Mouse (Mus musculus) liver, embryonic 16.5 days (tissue): Measurements from ENCODE around the gene Tnks2. TPM values are rescaled to one million over a fixed set of nuclear protein-coding genes. Genes with fewer than 3 reads are reported as not detected.
A peak's percentile ranks its signal among the peaks of the same experiment; 100 is the strongest.
"Not testable (repeated sequence)": the region's sequence is repeated elsewhere in the genome, so short reads cannot be mapped to it uniquely, and the experiment has no call there.

Source experiments
- ATAC-seq: fragments of 200-750 bp; cut with Nextera tagmentation; 2 replicates; pipeline ENCODE4 v1.8.0; 2017; ENCODE audit warnings: low read depth, mild to moderate bottlenecking, moderate number of reproducible peaks, moderate library complexity
- H3K27ac ChIP-seq: fragments of 300-500 bp; sonication (generic); 2 replicates; pipeline ENCODE4 v1.5.1; 2014; ENCODE audit warnings: mild to moderate bottlenecking, low read length
- H3K27me3 ChIP-seq: fragments of 300-500 bp; sonication (generic); 2 replicates; pipeline ENCODE4 v1.6.1; 2014; ENCODE audit warnings: low read depth, low read length, mixed read lengths; ENCODE audit not compliant: control insufficient read depth, insufficient read depth
- H3K36me3 ChIP-seq: fragments of 300-500 bp; sonication (generic); 2 replicates; pipeline ENCODE4 v1.6.1; 2014; ENCODE audit warnings: mild to moderate bottlenecking; ENCODE audit not compliant: control insufficient read depth, insufficient read depth
- H3K4me1 ChIP-seq: fragments of 300-500 bp; sonication (generic); 2 replicates; pipeline ENCODE4 v1.6.1; 2014; ENCODE audit warnings: low read depth, low read length, mixed read lengths; ENCODE audit not compliant: control insufficient read depth
- H3K4me2 ChIP-seq: fragments of 300-500 bp; sonication (generic); 2 replicates; pipeline ENCODE4 v1.6.1; 2014; ENCODE audit warnings: low read depth, low read length, mixed read lengths
- H3K4me3 ChIP-seq: fragments of 300-500 bp; sonication (generic); 2 replicates; pipeline ENCODE4 v1.5.1; 2014; ENCODE audit warnings: low read depth, mild to moderate bottlenecking, low read length
- H3K9ac ChIP-seq: fragments of 300-500 bp; sonication (generic); 2 replicates; pipeline ENCODE4 v1.6.1; 2014; ENCODE audit warnings: low read depth, low read length
- H3K9me3 ChIP-seq: fragments of 300-500 bp; sonication (generic); replicated peaks from 2 replicates; pipeline ENCODE4 v1.6.1; 2016; ENCODE audit warnings: low read length; ENCODE audit not compliant: control insufficient read depth
- WGBS: fragments of 180-500 bp; shearing (Covaris S2); extraction: QIAGEN DNeasy Blood & Tissue Kit; methylation state at CpG from one replicate; pipeline ENCODE4 v1.1.7; 2014; ENCODE audit not compliant: insufficient replicate concordance; 5-methylcytosine and 5-hydroxymethylcytosine counted together
- polyA plus RNA-seq: library from polyadenylated mRNA; unstranded; fragments of >200 nt; fragmentation: Nextera tagmentation; extraction: Ambion mirVana; gene quantifications from 2 replicates; pipeline ENCODE4 v1.2.1, GENCODE M21; 2015

Tnks2 gene
- polyA plus RNA-seq, 1 experiment from 2014 or later = 7.3 TPM

- Histone ChIP-seq H3K9ac (no peak overlapping the region), H3K27ac (no peak overlapping the region), H3K27me3 (no peaks in the 10 kb centered on the region), H3K4me2 (no peak overlapping the region), H3K9me3 (no peaks in the 10 kb centered on the region), H3K4me1 (peaks cover 9% of the 10 kb centered on the region), H3K36me3 (no peaks in the 10 kb centered on the region), H3K4me3 (no peak overlapping the region)
- WGBS = 57% methylated on average over 6 of the region's 6 CpGs
- no peak for ATAC-seq
Observed at GRCm38 (mm10) chr19:36819199-36819598, 14.8 kb upstream of the Tnks2 start.

DNA sequence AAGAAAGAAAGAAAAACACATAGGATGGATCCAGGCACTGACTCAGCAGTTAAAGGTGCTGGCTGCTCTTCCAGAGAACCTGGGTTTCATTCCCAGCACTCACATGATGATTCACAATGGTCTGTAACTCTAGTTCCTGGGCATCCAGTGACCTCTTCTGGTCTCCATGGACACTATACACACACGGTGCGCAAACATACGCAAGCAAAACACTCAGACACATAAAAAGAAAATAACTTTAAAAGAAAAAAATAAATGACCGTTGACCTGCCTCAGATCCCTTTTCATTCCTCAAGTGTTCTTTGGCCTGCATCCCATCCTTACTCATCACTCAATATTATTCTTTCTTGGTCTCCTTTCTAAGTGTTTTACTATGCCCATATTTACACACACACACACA, 13.6 kb upstream of the Tnks2 start:
- Histone ChIP-seq H3K27me3 (no peaks in the 10 kb centered on the region), H3K4me3 (no peak overlapping the region), H3K9me3 (no peaks in the 10 kb centered on the region), H3K4me1 (peaks cover 6% of the 10 kb centered on the region), H3K4me2 (no peak overlapping the region), H3K27ac (no peak overlapping the region), H3K36me3 (no peaks in the 10 kb centered on the region), H3K9ac (no peak overlapping the region)
- no peak for ATAC-seq
- 74% methylated on average over 4 of the region's 4 CpGs for WGBS

DNA sequence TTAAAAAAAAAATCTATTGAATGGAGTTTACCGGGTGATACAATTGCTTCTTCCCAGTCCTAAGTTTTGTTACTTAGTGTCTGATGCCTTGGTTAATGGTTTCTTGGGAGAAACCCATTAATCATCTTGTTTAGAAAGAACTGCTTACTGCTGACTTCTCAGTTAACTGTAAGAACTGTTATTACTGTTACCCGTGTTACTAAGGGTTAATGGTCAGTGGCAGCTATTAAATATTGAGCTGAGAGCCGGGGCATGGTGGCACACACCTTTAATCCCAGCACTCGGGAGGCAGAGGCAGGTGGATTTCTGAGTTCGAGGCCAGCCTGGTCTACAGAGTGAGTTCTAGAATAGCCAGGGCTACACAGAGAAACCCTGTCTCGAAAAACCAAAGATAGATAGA, 12.7 kb upstream of the Tnks2 start:
- not testable (repeated sequence) for ATAC-seq, H3K9me3 ChIP-seq, H3K9ac ChIP-seq, H3K27ac ChIP-seq, H3K4me2 ChIP-seq, H3K27me3 ChIP-seq, H3K4me3 ChIP-seq, H3K36me3 ChIP-seq, H3K4me1 ChIP-seq
- WGBS = 60% methylated on average over 6 of the region's 6 CpGs

- H3K27ac ChIP-seq = no peak overlapping the region
- no peaks in the 10 kb centered on the region for H3K27me3 ChIP-seq
- H3K9me3 ChIP-seq = no peaks in the 10 kb centered on the region
- H3K9ac ChIP-seq = no peak overlapping the region
- ATAC-seq = no peak
- H3K4me3 ChIP-seq = no peak overlapping the region
- peaks cover 4% of the 10 kb centered on the region for H3K4me1 ChIP-seq
- WGBS = 75% methylated on average over 4 of the region's 4 CpGs
- H3K4me2 ChIP-seq = no peak overlapping the region
- H3K36me3 ChIP-seq = no peaks in the 10 kb centered on the region
Observed at GRCm38 (mm10) chr19:36822701-36823100, 11.3 kb upstream of the Tnks2 start.

DNA sequence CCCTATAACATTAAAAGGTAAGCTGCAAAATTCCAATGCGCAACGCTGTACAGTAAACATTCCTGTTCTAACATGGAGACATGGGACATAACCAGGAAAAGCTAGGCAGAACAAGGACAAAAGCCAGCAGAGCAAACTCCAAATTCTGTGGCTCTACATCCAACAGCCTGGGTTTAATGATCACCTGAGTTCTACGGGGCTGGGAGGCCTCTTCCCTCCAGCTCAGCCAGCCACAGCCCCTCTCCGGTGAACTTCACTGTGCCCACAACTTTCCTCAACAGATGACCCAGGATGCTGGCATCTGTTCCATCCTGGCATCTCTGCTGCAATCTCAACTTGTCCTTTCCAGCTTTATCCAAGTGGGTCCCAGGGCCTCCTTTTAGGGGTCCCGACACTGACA, 6.4 kb upstream of the Tnks2 start:
- H3K4me1 ChIP-seq = no peaks in the 10 kb centered on the region
- 77% methylated on average over 5 of the region's 5 CpGs for WGBS
- H3K4me2 ChIP-seq = no peak overlapping the region
- no peak overlapping the region for H3K27ac ChIP-seq
- no peaks in the 10 kb centered on the region for H3K36me3 ChIP-seq
- no peaks in the 10 kb centered on the region for H3K27me3 ChIP-seq
- H3K4me3 ChIP-seq = no peak overlapping the region
- H3K9me3 ChIP-seq = no peaks in the 10 kb centered on the region
- ATAC-seq = no peak
- no peak overlapping the region for H3K9ac ChIP-seq

DNA sequence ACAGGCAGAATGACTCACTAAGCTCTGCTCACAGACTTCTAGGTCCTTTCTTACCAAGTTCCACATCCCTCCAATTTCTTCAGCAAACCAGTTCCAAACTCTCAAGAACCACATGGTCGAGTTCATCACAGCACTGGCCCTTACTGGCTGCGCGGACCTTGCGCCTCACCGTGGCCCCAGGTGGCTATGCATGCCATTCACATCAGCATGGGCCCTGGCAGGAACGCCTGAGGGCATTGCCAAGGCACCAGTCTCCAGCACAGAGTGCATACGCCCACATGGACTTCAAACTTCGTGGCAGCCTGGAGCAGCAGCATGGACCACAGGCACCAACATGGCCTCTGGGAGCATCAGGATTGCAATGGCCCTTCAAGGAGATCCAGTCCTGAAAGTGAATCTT, 5.7 kb upstream of the Tnks2 start:
- Histone ChIP-seq H3K4me2 (no peak overlapping the region), H3K9ac (no peak overlapping the region), H3K27ac (no peak overlapping the region), H3K36me3 (no peaks in the 10 kb centered on the region), H3K4me3 (no peak overlapping the region), H3K4me1 (peaks cover 6% of the 10 kb centered on the region), H3K27me3 (no peaks in the 10 kb centered on the region), H3K9me3 (no peaks in the 10 kb centered on the region)
- ATAC-seq = no peak
- 54% methylated on average over 8 of the region's 8 CpGs for WGBS

GRCm38 (mm10) chr19:36832951-36833787, 863 bp upstream of the Tnks2 start:
- no peak for ATAC-seq
- WGBS = 10% methylated on average over 19 of the region's 19 CpGs
- peak overlapping the region; percentile 96 for H3K9ac ChIP-seq

GRCm38 (mm10) chr19:36834532-36835431, 750 bp downstream of the Tnks2 start:
- Histone ChIP-seq H3K4me1 (peaks cover 15% of the 10 kb centered on the region), H3K4me2 (peak overlapping the region; percentile 65), H3K27me3 (no peaks in the 10 kb centered on the region), H3K4me3 (peak overlapping the region; percentile 94), H3K9ac (peak overlapping the region; percentile 96), H3K36me3 (no peaks in the 10 kb centered on the region; the same call in 1 of the 2 replicates), H3K27ac (peak overlapping the region; percentile 94), H3K9me3 (no peaks in the 10 kb centered on the region)
- WGBS = under 1% methylated on average over 61 of the region's 62 CpGs
- peak; percentile 64 for ATAC-seq

More at GRCm38 (mm10) chr19:36832951-36833787, 863 bp upstream of the Tnks2 start:
- peak overlapping the region; percentile 65 for H3K4me2 ChIP-seq
- H3K27me3 ChIP-seq = no peaks in the 10 kb centered on the region
- H3K4me3 ChIP-seq = peak overlapping the region; percentile 94
- peaks cover 15% of the 10 kb centered on the region for H3K4me1 ChIP-seq
- H3K36me3 ChIP-seq = no peaks in the 10 kb centered on the region
- peak overlapping the region; percentile 94 for H3K27ac ChIP-seq
- no peaks in the 10 kb centered on the region for H3K9me3 ChIP-seq
